Mouse (Mus musculus) activated CD4-positive, CD25-positive, alpha-beta regulatory T cell (primary cell): ENCODE measurements around the gene Zbtb11. TPM values are rescaled to one million over a fixed set of nuclear protein-coding genes. Genes with fewer than 3 reads are reported as not detected.

Experiments used
- polyA plus RNA-seq, 2 experiments: library from polyadenylated mRNA; unstranded; fragments of 100-300 nt; shearing (Covaris generic); gene quantifications; one replicate each; pipeline ENCODE4 v1.2.1; 2017

The Zbtb11 gene
- 10 to 100 TPM; 33.0 to 33.2 TPM for polyA plus RNA-seq

GRCm38 (mm10) chr16:55973431-55974255 is at the start of gene Zbtb11:
Zbtb11 (plus strand) TSS chr16:55973883.

DNA sequence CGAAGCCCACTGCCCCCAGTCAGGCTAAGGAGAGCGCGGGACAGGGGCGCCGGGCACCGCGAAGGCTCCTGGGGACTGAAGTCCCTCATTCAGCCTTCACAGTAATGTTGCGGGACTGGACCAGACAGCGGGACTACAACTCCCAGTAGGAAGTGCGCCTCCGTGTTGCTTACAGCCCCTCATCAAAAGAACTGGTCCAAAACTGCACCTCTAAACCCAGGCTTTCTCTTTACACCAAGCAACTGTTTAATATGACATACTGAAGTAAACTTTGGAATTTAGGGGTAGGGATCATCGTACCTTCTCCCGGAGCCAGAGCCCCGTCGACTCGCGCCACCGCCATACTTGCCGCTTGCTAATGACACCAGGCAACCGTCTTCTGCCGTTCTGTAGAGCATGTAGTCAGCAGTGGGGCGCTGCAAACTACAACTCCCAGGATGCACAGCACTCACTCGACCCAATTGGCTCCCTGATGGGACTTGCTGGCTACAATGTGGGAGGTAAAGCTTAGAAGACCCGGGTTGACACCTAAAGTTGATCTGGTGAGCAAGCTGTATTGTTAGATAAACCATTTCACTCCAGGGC is 39.1 kb upstream of the Zbtb11 start, which contains the start of gene Cep97:
Cep97 (minus strand) TSS at position 403 of the 585 bp plus-strand sequence.

DNA sequence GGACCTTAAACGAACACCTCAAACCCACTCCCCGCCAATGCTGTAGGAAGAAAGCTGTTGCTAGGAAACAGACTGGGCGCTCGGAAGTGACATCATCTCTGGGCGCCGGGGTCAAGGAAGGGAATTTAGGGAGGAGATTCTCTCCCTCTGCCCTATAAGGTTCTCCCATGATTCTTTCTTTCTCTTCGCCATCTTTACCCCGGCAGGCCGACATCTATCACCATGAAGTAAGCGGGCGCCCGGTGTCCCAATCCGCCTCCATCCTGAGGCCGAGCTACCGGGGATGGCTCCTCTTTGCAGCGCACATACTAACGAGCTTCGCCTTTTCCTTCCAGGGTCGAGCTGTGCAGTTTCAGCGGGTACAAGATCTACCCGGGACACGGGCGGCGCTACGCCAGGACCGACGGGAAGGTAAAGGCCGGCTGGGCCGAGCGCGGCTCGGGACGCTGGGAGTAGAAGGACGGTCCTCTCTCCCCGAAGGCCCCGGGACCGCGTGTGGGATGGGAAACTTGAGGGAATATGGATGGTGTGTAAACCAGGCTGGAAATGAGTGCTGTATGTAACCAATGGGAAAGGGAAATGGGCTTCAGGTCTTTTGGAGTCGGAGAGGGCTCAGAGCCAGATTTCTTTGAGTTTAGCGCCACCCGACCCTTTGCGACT is 7.3 kb upstream of the Zbtb11 start, which contains the start of gene Rpl24:
Rpl24 (plus strand) TSS at position 64 of the 660 bp plus-strand sequence.

GRCm38 (mm10) chr16:56029661-56030082 is 56.0 kb downstream of the Zbtb11 start, which contains the start of gene Pcnp:
Pcnp (minus strand) TSS chr16:56029739.

GRCm38 (mm10) chr16:56037138-56038010 is 63.7 kb downstream of the Zbtb11 start, which contains the start of gene Trmt10c:
Trmt10c (minus strand) TSS chr16:56037819.

DNA sequence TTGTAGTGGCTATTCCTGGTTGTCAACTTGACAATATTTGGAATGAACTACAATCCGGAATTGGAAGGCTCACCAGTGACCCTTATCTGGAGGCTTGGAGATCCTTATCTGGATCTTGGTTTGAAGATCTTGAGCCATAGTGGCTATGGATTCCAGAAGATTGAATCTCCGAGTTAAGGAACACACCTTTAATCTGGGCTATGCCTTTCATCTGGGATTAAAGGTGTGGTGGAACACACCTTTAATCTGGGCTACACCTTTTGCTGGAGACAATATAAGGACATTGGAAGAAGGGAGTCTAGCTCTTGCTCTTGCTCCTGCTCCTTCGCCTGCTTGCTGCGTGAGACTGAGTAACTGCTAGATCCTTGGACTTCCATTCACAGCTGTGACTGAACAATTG is 74.4 kb downstream of the Zbtb11 start, which contains the start of gene Senp7:
Senp7 (plus strand) TSS at position 301 of the 400 bp plus-strand sequence.

Other genes with a start within 250 kb of the Zbtb11 start
- gene Nfkbiz, start 135.0 kb upstream of the Zbtb11 start, polyA plus RNA-seq: 10 to 100 TPM; 52.3 to 54.8 TPM
- 10 to 100 TPM; 28.3 to 28.4 TPM for gene Nxpe3, start 78.6 kb upstream of the Zbtb11 start, polyA plus RNA-seq
- gene Cep97, start 39.0 kb upstream of the Zbtb11 start, polyA plus RNA-seq: 10 to 100 TPM; 32.4 to 34.5 TPM
- 100 to 1,000 TPM; 635 to 980 TPM for gene Rpl24, start 7.6 kb upstream of the Zbtb11 start, polyA plus RNA-seq
- 100 to 1,000 TPM in 1 of 2 experiments, 10 to 100 TPM in 1; 79.4 to 102 TPM for gene Pcnp, start 55.9 kb downstream of the Zbtb11 start, polyA plus RNA-seq
- gene Trmt10c, start 63.9 kb downstream of the Zbtb11 start, polyA plus RNA-seq: 10 to 100 TPM; 26.6 to 33.9 TPM
- gene Senp7, start 74.5 kb downstream of the Zbtb11 start, polyA plus RNA-seq: 10 to 100 TPM; 49.9 to 57.8 TPM
- gene Impg2, start 230.4 kb downstream of the Zbtb11 start, polyA plus RNA-seq: under 1 TPM; 0.05 to 0.19 TPM